Mouse (Mus musculus) kidney, adult 11 months (tissue): ENCODE measurements at regions not wholly inside any gene's neighbourhood (a gene's known extent, or its start where the extent isn't known, plus 50 kb on each side); places are given as distances from the start of the nearest gene placed in this dataset.

Source experiments
- DNase-seq: peaks from one replicate; pipeline ENCODE4 v3.0.0; 2022

DNA sequence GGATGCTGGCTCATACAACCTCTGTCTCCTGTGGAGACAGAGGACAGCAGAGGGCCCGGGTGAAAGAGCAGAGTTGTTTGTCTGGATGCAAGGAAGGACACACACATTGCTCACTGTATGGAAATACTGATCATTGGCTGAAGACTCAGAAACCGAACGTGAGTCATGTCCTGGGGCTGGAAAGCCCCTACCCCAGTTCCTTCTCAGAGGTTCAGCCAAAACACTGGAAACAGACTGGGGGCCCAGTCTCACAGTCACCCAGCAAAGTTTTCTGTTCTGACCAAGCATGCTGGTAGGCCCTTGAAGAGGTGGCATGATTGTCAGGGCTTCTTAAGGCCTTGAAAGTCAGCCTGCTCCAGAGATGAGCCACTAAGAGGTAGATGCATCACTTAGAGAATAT is 360.8 kb upstream of the 3110018I06Rik start:
- no peak for DNase-seq

- DNase-seq: no peak
Observed at GRCm38 (mm10) chr12:107129232-107129631, 359.2 kb upstream of the 3110018I06Rik start.

DNA sequence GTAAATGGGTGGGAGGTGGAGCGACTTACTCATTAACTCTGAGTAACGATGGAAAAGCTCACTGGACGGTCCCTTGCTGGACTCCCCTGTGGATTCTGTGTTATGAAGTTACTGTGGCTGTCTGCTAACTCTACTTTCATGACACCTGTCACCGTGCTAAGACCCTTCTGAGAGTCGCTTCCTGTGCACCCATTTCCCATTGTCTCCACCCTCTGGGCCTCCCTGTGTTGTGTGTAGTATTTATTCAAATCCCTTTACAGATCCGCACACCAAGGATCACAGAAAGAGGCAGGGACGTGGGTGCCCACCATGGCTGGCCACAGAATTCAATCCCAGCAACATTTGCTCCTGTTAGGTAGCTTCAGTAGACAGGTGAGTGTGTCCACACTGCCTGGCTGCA is 357.1 kb upstream of the 3110018I06Rik start:
- DNase-seq: no peak

GRCm38 (mm10) chr12:107131841-107132240 is 356.6 kb upstream of the 3110018I06Rik start:
- no peak for DNase-seq

DNA sequence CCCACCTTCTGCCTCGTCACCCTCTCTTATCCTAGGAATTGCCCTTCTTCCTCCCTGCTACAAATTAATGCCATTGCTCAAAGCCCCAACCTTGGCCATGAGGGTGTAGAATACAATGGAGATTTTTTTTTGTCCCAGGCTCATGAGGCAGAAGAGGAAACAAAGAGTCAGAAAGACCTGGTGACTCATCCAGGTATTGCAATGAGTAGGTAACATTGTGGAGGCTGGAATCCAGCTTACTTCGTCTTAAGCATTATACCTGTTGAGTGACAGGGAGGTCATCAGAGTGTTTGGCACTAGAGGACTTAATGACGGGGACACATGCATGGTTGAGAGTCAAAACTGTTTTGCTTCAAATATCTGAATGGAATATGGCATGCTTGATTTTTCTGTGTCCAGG is 355.9 kb upstream of the 3110018I06Rik start:
- DNase-seq: no peak

GRCm38 (mm10) chr12:107134353-107134752 is 354.1 kb upstream of the 3110018I06Rik start:
- no peak for DNase-seq

DNA sequence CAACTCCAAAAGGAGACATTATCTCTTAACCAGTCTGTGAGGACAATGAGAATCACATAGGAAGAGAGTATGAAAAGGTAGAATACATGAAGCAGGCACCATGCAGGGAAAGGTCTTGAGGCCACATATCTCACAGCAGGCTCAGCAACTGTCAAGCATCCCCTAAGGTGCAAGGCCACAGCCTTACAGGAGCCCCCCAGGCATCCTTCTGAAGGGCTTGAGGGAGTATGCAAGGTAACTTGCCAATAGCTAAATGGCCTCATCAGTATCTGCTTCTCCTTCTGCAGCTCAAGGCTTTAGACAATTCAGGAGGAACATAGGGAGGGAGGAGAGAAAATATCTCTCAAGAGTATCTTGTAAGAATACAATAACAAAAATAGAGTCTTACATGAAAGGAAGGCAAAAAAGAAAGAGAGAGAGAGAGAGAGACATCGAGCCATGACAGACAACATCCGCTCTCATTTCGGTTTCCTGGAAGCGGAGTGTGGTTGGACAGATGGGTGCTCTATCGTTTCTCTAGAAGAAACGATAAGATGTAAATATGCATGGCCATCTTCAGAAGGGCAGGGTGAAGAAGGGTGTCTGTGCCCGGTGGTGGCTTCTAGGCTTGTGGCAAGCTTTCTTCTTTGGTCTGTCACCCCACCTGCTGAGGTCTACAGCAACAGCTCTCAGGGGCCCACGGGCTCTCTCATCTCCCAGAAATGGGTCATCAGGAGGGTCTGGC is 349.6 kb upstream of the 3110018I06Rik start:
- DNase-seq: no peak

DNA sequence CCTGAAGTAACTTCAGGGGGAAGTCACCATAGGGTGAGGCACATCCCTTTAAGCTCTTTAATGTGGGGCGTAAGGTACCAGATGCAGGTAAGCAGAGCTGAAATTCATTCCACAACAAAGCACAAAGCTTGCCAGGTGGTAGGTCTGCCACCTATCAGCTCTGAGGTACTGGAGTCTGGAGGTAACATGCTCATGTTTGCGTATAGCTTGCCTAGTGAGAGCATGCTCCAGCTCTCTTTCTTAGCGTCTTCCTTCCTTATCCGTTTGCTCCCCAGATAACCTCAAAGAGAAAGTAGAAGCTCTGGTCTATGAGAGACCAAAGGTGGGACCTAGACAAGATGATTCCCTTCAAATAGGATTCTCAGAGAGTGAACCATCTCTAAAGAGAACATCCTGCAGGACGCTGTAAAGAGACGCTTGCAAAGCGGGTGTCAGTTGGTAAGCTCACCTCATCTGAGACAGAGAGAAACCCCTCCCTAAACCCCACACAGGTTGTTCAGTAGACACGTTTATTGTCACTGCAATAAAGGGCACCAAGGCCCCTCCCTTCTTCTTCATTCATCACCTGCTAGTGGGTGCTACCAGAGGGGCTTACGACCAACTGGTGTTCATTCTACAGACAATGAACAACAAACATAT is 347.4 kb upstream of the 3110018I06Rik start:
- no peak for DNase-seq

DNA sequence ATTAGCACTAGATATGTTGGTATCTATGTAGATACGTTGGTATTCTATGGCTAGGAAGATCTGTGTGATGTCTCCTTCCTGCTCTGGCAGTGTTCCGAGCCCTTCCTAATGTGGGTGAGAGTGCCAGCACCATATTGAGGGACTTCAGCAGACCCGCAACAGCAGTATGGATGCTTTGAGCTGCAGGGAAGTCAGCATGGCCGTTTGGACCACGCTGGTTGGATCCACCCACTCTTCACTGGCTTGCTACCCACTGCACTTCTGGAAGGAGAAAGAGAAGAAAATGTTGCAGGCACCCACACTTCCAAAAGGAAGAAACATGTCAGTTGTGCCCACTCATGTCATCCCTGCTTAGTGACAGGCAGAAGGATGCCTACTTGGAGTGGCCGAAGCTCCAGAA is 346.2 kb upstream of the 3110018I06Rik start:
- DNase-seq: no peak

GRCm38 (mm10) chr12:107146608-107147121 is 341.8 kb upstream of the 3110018I06Rik start:
- DNase-seq: no peak

GRCm38 (mm10) chr12:107148451-107148850 is 340.0 kb upstream of the 3110018I06Rik start:
- no peak for DNase-seq

DNA sequence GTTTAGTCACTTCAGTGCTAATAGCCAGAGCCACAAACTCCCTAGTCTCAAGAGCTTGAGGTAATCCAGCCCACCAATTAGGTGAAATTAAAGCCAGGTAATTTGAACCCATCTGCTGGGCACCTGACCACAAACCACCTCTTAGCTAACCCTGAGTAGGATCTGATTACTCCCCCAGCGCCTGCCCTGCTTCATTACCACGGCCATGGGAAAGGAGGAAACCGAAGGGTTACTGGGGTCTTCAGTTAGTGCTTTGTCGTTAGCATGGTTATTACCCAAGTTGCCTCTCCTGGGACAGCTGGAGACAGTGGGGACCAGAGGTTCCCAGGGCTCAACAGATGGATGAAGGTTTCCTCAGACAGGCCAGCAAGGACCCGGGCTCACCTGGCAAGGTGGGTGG is 337.3 kb upstream of the 3110018I06Rik start:
- no peak for DNase-seq

DNA sequence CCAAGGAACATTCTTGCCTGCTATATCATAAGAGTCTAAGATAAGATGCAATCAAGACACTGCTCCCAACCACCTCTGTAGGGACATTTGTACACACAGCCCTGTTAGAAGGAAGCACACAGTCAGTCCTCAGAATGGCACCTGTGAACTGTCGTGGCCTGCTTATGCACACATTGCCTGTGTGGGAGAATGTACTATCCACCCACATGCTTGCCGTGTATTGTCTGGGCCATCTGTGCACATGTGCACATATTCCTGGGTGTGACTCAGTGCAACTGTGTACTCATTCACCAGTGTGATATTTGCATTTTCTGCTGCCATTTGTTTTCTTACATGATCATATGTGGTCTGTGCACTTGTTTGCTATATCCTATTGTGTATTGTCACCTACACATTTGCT is 333.8 kb upstream of the 3110018I06Rik start:
- no peak for DNase-seq

DNA sequence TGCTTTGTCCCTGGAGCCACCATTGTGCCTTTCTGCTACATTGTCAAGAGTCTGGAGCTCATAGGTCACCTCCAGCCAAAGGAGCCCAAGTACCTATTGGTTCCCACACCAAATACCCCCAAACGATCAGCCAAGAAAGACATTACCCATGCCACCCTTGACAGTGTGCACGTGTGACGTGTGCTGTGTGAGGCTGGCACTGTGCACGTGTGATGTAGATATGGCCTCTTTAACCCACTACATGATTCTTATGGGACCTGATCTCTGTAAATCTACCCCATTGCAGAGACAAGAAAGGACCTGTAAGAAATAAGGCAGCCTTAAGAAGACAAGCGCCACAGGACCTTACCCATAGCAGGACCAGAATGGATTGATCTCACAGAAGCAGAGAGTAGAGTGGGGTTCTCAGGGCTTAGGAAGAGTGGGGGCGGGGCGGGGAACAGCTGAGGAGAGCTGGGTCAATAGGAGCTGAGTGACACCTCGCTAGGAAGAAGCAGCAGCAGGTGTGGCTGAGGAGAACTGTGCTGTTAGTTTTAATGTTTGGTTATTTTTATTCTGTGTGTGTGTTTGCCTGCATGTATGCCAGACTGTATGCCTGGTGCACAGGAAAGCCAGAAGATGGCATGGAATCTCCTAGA is 331.5 kb upstream of the 3110018I06Rik start:
- DNase-seq: no peak

DNA sequence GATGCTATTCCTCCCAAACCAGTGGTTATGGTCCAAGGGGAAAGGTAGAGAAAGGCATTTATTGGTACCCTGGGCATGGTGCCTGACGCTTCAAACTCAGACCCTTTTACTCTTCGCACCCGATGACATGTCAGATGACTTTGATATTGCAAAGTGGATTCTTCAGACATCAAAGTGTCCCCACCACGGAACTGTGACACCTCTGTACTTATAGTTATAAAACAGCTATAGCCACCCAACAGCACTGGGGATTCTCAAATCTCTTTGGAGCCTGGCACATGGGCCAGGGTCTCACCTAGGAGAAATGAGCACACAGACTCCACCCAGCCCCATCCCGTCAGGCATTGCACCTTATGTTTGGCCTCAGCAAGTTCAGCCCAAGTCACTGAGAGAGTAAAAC is 329.3 kb upstream of the 3110018I06Rik start:
- DNase-seq: no peak

GRCm38 (mm10) chr12:107160137-107160536 is 328.3 kb upstream of the 3110018I06Rik start:
- DNase-seq: no peak

DNA sequence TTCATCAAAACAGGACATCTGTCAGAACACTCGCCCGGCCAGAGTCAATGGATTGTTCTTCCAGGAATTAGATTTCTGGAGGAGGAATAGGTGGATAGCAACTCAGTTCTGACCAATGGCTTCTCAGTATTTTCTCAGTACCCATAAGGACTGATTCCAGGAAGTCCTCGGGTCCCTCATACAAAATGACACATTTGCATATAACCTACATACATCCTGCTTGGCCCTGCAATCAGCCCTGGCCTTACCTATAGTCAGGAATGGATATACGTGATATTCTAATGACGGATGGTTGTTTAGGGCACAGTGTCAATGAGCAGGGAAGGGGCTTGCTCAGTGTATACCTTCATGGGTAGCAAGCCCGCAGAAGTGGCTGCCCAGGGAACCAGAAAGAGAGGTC is 327.8 kb upstream of the 3110018I06Rik start:
- DNase-seq: no peak

DNA sequence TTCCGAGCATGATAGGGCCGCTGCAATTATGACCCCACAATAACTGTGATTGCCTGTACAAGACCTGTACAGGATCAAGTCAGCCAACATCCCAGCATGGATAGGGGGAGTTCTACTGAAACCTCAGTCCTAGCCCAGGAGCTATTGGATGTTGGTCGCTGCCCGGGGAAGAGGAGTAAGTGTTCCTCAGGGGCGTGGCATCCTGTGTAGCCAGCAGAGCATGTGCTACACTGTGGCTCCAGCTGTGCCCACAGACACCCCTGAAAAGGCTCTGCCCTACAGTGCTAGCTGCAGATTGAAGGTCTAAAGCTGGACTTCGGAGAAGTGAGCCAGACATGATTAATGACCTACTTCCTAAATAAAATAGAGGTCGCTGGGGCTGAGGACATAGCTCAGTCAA is 317.5 kb upstream of the 3110018I06Rik start:
- no peak for DNase-seq

- no peak for DNase-seq
Observed at GRCm38 (mm10) chr12:107171676-107172075, 316.8 kb upstream of the 3110018I06Rik start.

GRCm38 (mm10) chr12:107178676-107179075 is 309.8 kb upstream of the 3110018I06Rik start:
- no peak for DNase-seq

GRCm38 (mm10) chr12:107180501-107180900 is 307.9 kb upstream of the 3110018I06Rik start:
- no peak for DNase-seq

DNA sequence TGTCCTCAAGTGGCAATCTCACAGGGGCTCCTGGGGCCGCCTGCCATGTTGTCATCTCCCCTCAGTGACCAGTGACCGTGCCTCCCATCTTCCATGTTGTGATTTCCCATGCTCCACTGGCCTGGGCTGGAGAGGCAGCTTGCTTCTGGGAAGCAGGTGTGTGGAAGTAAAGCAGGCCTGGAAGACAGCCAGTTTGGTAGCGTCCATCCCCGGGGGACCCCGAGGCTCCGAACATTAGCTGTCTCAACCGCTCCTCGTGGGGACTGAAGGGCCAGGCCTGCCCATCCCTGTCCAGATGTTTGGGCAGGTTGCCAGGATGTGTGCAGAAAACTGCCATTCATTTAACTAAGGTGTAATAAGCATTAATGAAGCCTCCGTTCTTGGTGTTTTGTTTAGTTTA is 307.1 kb upstream of the 3110018I06Rik start:
- DNase-seq: no peak

GRCm38 (mm10) chr12:107182091-107182655 is 306.3 kb upstream of the 3110018I06Rik start:
- no peak for DNase-seq

DNA sequence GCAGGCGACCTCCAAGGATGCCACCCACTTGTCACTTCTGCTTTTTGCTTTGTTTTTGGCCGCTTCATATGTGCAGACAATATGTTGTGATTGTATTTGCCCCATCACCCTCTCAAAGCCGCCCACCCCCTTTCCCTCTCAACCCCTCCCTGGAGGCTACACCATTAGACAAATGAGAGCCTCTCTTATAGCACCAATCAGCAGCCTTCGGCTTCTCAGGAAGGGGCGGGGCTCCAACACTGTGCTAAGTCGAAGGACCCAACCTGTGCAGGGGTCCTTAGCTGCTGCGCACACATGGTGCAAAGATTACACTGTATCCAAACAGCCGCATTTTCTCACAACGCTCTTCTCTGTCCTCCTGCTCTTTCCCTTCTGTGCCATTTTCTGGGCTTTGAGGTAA is 305.1 kb upstream of the 3110018I06Rik start:
- DNase-seq: no peak
